Mouse (Mus musculus) mouse embryonic stem cell (cell line): ENCODE data around the gene Krt78.

Experiments used
- in situ Hi-C, 2 experiments: fragments of 300-500 bp; cut with MboI; formaldehyde crosslinking; loops; 1 replicate in 1 of 2; 3 replicates in 1 of 2; pipeline ENCODE4 v1.14.3; 2019 to 2020; ENCODE audit warnings: low sequenced_read_pairs in 2 of 2, low pct_unique_long_range_greater_than_20kb in 1 of 2, mixed read lengths in 1 of 2; ENCODE audit not compliant: unreplicated experiment in 1 of 2

The Krt78 gene

GRCm38 (mm10) chr15:101976023-101976422, 21.9 kb upstream of the Krt78 start:
- in situ Hi-C loops = loop anchor here in 1 of 2 experiments (10.0 kb wide), 2 partner anchors 451 to 641 kb away; no protein-coding TSS in a partner anchor

- in situ Hi-C loops = loop anchor here (5.0 to 10.0 kb wide), 4 partner anchors 202 to 639 kb away; no protein-coding TSS in a partner anchor
Observed at GRCm38 (mm10) chr15:101974083-101974845, 20.2 kb upstream of the Krt78 start.

DNA sequence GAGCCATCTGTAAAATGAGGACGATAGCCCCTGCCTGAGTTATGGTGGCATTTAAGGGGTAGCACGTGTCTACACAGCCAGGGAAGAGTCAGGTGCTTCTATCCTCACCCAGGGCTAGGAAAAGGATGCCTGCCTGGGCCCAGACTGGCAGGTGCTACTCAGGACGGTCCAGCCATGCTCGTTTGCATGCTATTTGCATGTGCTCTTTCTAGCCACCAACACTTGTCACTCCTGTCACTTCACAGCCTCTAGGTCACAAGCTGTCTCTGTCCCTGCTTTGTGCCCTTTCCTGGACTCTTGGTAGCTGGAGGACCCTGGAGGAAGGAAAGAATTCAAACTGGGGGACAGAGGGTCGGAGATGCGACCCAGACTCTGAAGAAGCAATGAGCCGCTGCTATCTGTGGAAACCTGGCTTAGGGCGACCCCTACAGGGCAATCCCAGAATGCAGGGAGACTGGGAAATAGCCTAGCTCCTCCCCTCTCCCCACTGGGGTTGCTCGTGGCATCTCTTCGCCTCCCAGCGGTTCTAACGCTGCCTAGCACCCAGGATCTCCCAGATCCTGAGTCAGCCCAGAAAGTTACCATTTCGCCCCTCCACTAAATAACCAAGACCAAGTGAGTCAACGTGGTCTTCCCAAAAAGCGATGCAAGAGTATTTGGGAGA, 19.5 kb upstream of the Krt78 start:
- in situ Hi-C loops = loop anchor here (5.0 to 10.0 kb wide), 4 partner anchors 201 to 639 kb away; no protein-coding TSS in a partner anchor

- in situ Hi-C loops = loop anchor here (5.0 to 10.0 kb wide), 4 partner anchors 198 to 636 kb away; no protein-coding TSS in a partner anchor
Observed at GRCm38 (mm10) chr15:101970536-101970935, 16.4 kb upstream of the Krt78 start.

DNA sequence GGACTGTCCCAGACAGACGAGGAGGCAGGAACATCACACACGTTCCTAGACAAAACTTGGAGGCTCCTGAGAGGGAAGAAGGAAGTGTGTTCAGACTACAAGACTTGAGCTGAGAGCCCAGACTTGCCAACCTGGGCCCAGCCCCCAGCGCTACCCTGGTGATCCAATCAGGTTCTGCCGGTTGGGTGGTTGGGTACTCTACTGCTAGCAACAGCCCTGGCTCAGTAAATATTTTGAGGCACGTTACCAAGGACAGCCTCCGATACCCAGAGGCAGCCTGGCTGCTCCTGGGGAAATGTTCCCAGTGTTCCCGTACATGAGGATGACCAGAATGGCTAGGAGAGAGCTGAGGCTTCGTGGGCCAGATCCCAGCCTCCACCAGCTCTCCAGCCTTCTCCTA, 12.7 kb upstream of the Krt78 start:
- in situ Hi-C loops = no loop called here

- in situ Hi-C loops = no loop called here
Observed at GRCm38 (mm10) chr15:101958891-101959290, 4.8 kb upstream of the Krt78 start.

GRCm38 (mm10) chr15:101952733-101953474, 1.2 kb downstream of the Krt78 start:
- in situ Hi-C loops = no loop called here

GRCm38 (mm10) chr15:101945430-101945829, 8.7 kb downstream of the Krt78 start:
- in situ Hi-C loops = no loop called here

GRCm38 (mm10) chr15:101941948-101942347, 12.1 kb downstream of the Krt78 start:
- in situ Hi-C loops = no loop called here

GRCm38 (mm10) chr15:101940274-101940829, 13.7 kb downstream of the Krt78 start, which contains the start of gene Krt79:
Krt79 (minus strand) TSS chr15:101940324.
- in situ Hi-C loops = no loop called here

DNA sequence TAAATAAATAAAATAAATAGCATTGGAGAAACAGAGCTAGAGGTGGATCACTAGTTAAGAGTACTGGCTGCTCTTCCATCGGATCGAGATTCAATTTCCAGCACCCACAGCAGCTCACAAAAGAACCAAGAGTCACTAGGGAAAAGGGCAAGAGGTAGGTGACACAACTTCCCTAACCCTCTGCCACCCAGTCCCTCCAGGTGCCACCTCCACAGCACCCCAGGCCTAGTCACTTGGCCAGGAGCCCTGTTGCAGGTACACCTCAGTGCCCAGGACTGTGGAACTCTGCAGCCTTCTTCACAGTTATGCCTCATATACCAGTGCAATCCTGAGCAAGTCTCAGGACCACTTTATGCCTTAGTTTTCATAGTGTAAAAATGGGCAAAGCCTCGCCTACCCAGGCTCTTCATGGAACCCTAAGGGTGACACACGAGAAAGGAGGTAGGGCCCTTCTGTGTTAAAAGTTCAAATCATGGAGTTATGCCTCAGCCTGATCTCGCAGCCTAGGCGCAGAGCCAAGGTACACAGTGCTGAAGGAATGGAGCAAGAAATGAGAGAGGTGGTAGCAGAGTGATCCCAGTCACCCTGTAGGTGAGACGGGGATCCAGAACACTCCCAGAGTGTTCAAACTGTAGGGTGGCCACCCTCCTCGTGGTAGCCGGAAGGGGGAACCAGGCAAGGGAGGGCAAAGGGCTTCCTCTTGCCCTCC, 15.3 kb downstream of the Krt78 start:
- in situ Hi-C loops = no loop called here

DNA sequence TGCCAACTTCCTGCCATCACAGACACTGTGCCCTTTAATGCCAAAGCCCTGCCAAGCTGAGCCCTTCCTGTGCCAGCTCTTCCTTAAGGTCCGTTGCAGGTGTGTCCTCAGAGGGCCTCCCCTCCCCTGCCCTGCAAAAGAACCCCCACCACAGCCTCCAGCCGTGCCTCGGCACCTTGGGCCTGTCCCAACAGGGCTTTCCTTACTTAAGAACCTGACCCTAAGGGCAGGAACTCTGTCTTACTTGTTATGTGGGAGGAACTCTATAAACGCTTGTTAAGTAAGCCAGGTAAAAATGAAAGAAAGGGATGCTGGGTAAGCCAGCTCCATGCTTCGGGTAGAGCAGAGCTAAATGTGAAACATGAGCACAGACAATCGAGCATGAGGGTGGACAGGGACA, 21.1 kb downstream of the Krt78 start:
- in situ Hi-C loops = no loop called here

- in situ Hi-C loops = no loop called here
Observed at GRCm38 (mm10) chr15:101929666-101930065, 24.4 kb downstream of the Krt78 start.

GRCm38 (mm10) chr15:101929087-101929486, 25.0 kb downstream of the Krt78 start:
- in situ Hi-C loops = no loop called here

- in situ Hi-C loops = no loop called here
Observed at GRCm38 (mm10) chr15:101927340-101928080, 26.6 kb downstream of the Krt78 start.

- in situ Hi-C loops = no loop called here
Observed at GRCm38 (mm10) chr15:101925041-101925440, 29.0 kb downstream of the Krt78 start.

DNA sequence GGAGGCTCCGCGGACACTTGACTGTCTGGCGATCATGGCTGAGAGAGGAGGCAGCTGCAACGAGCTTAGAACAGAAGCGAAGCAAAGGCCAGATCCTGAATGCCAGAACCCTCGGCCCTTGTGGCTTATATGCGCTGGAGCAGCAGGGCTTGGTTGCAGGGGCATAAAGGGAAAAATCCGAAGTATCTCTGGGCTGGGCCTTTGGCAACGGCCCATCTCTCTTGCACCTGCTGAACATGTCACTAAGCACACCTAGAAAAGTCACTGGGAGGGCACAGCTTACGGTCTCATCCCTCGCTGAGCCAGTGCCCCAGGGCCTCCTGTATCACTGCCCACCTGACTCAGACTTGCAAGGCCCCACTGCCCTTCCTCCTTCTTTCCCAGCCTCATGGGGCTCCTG, 29.5 kb downstream of the Krt78 start, which contains the start of gene Krt4:
Gene Krt4 (minus strand): TSS at position 101 of the 400 bp plus-strand sequence.
- in situ Hi-C loops = no loop called here
